Mouse (Mus musculus) adrenal gland, adult 2 months (tissue): ENCODE measurements around the gene Arnt2. TPM values are rescaled to one million over a fixed set of nuclear protein-coding genes. Genes with fewer than 3 reads are reported as not detected.

Experiments used
- DNase-seq: peaks from one replicate; pipeline ENCODE4 v3.0.0; 2021
- long read RNA-seq: library from polyadenylated mRNA; stranded (forward); transcript quantifications from one replicate; pipeline ENCODE4 v2.0.0, GENCODE M21; 2021
- polyA plus RNA-seq: library from polyadenylated mRNA; depleted of rRNA; stranded (reverse); fragments of >200 nt; gene quantifications from 2 replicates; pipeline ENCODE4 v1.2.3, GENCODE M21; 2012; rRNA removed
- total RNA-seq, 2 experiments: library from RNA; stranded (reverse); gene quantifications; 2 replicates each; pipeline ENCODE4 v1.2.3; 2021

Gene Arnt2
- 10 to 100 TPM; 27.2 to 40.0 TPM for total RNA-seq
- 18.5 and 20.2 TPM in 2 replicates for polyA plus RNA-seq
- long read RNA-seq, full-length matches to known transcripts: 2 of 12 reads
- long read RNA-seq, partial matches to known transcripts: 1 of 12 reads
- long read RNA-seq, other reads (novel, unspliced or antisense): 9 of 12 reads

GRCm38 (mm10) chr7:84409896-84410521 lies at the start of gene Arnt2:
Arnt2 (minus strand) TSS chr7:84410176.
- DNase-seq: peak; percentile 63

- no peak for DNase-seq
Observed at GRCm38 (mm10) chr7:84451681-84452080, 41.7 kb upstream of the Arnt2 start.

DNA sequence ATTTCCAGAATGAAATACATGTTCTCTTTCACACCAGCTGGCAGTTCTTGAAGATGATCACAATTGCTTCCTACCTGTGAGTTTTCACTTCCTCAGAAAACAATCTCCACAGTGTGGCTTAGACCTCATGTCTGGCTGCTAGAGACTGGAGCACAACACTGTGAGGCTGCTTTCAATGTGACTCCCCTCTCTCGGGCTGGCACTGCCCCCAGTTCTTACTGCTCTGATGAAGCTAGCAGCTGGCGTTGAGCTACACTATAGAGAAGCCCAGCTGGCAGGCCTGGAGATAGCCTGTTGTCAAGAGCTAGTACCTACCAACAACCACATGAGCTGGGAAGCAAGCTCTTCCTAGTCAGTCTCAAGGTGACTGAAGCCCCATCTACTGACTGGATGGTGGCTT lies 39.1 kb upstream of the Arnt2 start:
- no peak for DNase-seq

GRCm38 (mm10) chr7:84448512-84448911 lies 38.5 kb upstream of the Arnt2 start:
- DNase-seq: no peak

- DNase-seq: no peak
Observed at GRCm38 (mm10) chr7:84447740-84448435, 37.9 kb upstream of the Arnt2 start.

DNA sequence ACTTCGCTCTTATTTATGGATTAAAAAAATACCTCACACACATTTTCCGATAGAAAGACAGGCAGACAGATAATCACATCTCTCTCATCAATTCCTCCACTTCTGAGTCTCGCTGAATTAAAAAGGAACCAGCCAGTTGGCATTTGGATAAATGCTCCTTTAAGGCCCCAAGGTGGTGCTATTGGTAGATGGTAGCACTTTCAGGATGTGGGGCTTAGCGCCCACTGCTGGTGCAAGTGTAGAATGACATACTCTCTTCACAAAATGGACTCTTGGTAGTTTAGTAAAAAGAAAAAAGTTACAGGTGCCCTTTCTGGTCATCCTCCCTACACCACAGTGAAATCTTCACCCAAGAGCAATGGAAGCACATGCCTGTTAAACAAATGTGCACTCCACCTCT lies 37.1 kb upstream of the Arnt2 start:
- DNase-seq: peak; percentile 43

GRCm38 (mm10) chr7:84442343-84442911 lies 32.5 kb upstream of the Arnt2 start:
- DNase-seq: no peak

DNA sequence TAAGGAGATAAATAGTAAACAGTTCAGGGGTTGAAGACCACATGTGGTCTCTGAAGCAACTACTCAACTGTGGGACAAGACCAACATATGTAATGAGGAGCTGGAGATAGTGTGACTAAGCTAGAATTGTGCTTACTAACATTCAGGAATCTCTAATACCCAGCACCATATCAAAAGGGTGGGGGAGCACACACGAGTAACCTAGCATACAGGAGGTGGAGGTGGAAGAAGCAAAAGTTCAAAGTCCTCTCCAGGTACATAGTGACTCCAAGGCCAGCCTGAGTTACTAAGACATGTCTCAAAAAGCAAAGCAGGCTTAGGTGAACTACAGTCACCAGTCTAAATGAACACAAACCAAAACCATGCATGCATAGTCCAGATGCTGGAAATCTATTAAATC lies 29.6 kb upstream of the Arnt2 start:
- DNase-seq: no peak

DNA sequence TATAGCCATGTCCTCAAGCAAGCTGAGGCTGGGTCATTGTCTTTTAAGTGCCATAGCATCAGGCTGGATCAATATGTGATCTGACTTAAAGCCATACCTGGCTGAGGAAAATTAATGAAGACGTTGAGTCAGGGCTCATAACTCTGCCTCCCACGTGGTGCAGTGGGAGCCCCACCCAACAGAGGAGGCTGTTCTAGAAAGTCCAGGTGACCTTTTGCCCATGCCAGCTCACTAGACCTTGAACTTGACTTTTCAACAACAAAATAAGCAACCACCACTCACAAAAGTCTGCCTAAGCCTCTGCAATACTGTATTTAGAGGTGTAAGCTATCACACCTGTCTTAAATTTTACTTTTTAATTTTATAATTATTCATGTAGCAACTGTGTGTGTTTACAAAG lies 24.9 kb upstream of the Arnt2 start:
- no peak for DNase-seq

DNA sequence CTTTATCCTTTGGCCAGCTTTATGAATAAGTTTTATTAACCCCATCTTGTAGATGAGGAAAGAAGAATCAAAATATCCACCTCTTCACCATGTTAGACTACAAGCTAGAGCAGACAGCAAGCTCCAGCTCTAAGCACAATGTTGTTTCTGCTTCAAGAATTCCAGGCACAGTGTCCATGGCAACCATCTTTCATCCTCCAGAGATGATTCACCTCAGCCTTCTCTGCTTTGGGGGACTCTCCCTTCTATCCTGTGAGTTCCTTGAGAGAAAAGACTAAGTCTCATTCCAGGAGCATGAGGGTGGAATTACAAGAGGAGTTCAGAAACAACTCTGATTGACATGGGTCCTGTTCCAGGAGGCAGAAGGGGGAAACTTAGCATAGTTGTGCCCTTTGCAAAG lies 22.2 kb upstream of the Arnt2 start:
- no peak for DNase-seq

DNA sequence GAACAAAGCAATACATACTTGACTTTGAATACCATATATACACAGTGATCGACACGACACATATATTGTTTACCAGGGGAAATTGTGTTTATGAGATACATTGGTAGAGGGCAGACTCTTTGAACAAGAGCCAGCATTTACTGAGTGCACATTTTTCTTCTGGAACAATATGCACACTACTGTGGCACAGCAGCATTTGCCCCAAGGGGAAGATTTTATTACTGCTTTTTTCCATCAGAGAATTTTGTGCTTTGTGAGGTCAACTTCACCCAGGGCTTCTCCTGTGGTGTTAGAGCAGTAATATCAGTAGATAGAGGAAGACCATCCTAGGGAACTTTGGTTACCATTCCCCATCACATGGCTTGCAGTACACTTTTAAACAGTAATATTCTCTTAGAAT lies 17.2 kb upstream of the Arnt2 start:
- no peak for DNase-seq

GRCm38 (mm10) chr7:84424670-84425385 lies 14.9 kb upstream of the Arnt2 start:
- DNase-seq: peak; percentile 20

- no peak for DNase-seq
Observed at GRCm38 (mm10) chr7:84421753-84422152, 11.8 kb upstream of the Arnt2 start.

DNA sequence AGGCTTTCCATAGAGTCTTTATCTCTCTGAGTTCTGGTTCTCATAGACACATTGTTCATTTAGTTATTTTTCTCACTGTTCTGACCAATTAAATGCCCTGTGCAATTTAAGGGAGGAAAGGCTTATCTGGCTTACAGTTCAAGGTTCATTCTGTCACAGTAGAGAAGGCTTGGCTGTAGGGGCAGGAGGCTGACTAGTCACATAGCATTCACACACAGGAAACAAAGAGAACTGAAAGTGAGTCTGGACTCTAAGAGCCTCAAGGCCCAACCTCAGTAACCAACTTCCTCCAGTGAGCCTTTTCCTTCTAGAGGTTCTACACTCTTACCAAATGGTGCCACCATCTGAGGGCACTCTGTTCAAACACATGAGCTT lies 11.3 kb upstream of the Arnt2 start:
- no peak for DNase-seq

- no peak for DNase-seq
Observed at GRCm38 (mm10) chr7:84420581-84421290, 10.8 kb upstream of the Arnt2 start.

- DNase-seq: no peak
Observed at GRCm38 (mm10) chr7:84417441-84417840, 7.5 kb upstream of the Arnt2 start.

DNA sequence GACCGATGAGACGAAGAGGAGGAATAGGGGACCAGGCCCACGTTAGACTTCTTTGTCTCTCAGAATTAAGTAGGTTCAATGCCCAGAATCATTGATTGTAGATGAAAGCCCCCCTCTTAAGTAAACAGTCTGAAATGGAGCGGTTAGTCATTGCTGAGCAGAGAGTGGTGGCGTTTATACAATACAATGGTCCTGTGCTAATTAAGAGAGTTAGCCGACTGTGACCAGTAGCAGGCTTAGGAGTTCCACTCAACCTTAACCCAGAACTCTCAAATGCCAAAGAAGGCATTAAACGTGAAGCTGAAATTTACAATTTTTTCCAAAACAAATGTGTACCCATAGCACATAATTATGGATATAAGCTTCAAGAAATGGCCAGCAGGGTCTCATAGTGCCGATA lies 2.6 kb upstream of the Arnt2 start:
- DNase-seq: no peak

GRCm38 (mm10) chr7:84409241-84409895 lies 608 bp downstream of the Arnt2 start:
- peak; percentile 47 for DNase-seq

DNA sequence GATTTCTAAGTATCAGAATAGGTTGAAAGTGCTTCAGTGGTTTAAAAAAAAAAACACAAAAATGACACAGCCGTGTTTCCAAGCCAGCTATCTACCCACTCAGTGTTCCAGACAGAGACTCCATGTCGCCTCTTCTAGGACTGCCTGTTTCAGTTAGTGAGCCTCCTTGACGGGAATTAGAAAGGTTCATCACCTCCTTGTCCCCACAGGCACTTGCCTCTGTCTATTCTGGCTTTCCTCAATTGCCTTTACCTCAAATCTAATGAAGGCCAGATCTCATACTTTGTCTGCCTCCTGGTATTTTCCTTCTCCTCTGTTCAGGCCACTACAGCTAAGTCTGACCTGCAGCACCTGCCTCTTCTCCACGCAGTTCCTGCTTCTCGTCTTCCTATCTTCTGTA lies 1.7 kb downstream of the Arnt2 start:
- no peak for DNase-seq

GRCm38 (mm10) chr7:84403371-84403770 lies 6.6 kb downstream of the Arnt2 start:
- no peak for DNase-seq

- no peak for DNase-seq
Observed at GRCm38 (mm10) chr7:84401641-84402455, 8.1 kb downstream of the Arnt2 start.
